Mouse (Mus musculus) adipocyte (in vitro differentiated cells): ENCODE measurements around the gene Apbb2.

Experiments
- DNase-seq: peaks from one replicate; pipeline ENCODE4 v3.0.0-alpha.2; 2016; ENCODE audit warnings: low spot score

Apbb2 gene

GRCm38 (mm10) chr5:66475824-66476223, 142.8 kb downstream of the Apbb2 start:
- no peak for DNase-seq

DNA sequence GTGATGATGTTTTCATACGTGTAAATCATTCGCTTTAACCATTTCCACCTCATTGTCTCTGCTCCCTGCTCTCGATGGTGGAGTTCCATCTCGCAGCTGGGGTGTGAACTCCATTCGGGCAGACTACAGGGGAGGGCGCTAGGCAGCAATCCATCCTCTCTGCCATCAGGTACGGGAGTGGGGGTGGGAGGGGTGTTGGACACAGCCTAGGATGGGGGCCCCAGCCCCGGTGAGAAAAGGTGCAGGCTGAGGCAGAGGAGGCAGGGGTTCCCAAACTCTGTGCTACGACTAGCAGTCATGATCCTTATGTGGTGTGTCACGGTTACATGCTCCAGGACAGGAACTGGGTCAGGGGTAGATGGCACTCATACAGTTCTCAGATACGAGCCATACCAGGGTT, 144.4 kb downstream of the Apbb2 start:
- DNase-seq = no peak

DNA sequence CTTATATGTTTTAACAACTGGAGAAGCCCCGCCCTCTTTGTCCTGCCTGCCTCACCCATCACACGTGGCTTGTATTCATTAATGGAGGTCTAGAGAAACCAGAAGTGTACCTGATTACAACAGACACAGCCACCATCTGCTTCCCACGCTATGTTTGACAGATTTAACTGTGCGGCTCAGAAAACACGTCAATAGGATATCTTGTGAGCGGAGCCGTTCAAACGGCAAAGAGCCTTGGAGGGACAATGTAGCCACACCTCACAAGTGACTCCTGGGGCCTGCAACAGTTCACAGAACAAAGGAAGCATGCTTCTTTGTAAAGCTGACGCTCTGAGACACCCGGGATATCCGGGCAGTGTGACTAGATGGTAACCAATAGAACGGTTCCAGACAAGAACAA, 145.0 kb downstream of the Apbb2 start:
- DNase-seq = no peak

- no peak for DNase-seq
Observed at GRCm38 (mm10) chr5:66470837-66471236, 147.7 kb downstream of the Apbb2 start.

DNA sequence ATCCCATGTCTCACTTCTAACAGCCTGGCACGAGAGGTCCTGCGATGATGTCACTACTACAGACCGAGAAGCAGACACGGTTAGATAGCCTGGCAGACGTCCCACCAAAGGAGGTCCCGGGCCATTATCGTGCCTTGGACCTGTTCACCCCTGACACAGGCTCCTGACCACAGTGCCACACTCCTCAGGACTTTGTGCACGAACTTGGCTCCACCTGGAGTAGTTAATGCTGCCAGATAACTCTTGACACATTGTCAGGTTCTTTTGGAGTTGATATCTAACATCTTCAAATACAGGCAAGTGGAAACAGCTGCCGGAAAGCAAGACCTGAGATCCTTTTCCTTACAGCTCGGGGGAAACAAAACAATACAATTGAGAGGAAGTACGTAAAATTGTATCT, 148.9 kb downstream of the Apbb2 start:
- DNase-seq = no peak

- no peak for DNase-seq
Observed at GRCm38 (mm10) chr5:66468331-66469001, 150.1 kb downstream of the Apbb2 start.

DNA sequence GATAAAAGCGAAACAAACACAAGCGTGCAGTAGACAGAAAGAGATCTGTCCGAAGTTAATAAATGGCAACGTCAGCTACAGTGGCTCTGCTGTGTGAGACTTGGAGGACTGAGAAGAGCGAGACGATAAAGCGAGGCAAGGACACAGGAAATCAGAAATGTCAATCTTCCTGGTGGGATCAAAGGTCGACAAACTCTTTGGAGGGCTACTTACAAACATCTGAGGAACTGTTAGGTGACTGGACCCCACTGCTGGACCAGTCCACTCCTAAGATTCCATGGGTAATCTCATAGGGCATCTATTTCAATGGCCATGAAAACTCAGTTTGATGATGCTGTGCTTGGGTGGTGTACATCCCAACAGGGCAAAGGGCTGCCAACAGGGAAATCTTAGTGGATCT, 155.9 kb downstream of the Apbb2 start:
- DNase-seq = no peak

- DNase-seq = no peak
Observed at GRCm38 (mm10) chr5:66458851-66459250, 159.7 kb downstream of the Apbb2 start.

DNA sequence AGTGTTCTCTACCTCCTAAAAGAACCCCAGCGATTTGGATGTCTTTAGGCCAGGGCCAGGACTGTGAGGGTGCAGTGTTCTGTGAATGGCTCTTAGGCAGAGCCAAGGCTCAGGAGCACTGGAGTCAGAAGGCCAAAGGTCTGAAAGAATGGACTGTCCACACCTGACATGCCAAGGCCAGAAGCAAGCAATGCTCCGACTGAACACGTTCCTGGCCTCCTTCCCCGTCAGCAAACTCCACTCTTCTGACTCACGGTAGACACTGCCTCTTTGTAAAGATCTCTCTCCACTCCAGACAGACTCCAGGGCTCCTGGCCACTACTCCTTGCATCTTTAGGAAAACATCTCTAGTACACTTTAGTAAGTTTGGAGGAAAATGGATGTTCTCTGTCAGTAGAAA, 163.3 kb downstream of the Apbb2 start:
- no peak for DNase-seq

GRCm38 (mm10) chr5:66454826-66455225, 163.8 kb downstream of the Apbb2 start:
- no peak for DNase-seq

GRCm38 (mm10) chr5:66453106-66453505, 165.5 kb downstream of the Apbb2 start:
- DNase-seq = no peak

DNA sequence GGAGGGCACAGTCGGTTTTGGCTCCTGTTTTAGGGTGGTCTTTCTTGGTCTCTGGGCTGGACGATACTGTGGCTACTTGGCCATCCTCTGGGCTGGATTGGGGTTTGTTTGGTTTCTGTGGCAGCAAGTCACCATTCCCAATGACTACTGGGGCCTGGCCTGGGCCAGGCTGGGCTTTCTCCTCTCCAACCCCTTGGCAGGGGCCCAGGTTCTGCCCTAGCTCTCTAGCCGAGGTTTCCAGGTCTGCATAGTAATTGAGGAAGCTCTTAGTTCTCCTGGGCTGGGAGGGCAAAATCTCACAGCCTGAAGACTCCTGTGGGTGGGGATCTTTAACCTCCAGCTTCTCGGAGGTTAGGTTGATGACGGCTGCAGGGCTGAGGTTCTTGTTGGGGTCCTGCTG, 167.0 kb downstream of the Apbb2 start:
- DNase-seq = no peak

- no peak for DNase-seq
Observed at GRCm38 (mm10) chr5:66445497-66445896, 173.1 kb downstream of the Apbb2 start.

- no peak for DNase-seq
Observed at GRCm38 (mm10) chr5:66442260-66442659, 176.3 kb downstream of the Apbb2 start.

DNA sequence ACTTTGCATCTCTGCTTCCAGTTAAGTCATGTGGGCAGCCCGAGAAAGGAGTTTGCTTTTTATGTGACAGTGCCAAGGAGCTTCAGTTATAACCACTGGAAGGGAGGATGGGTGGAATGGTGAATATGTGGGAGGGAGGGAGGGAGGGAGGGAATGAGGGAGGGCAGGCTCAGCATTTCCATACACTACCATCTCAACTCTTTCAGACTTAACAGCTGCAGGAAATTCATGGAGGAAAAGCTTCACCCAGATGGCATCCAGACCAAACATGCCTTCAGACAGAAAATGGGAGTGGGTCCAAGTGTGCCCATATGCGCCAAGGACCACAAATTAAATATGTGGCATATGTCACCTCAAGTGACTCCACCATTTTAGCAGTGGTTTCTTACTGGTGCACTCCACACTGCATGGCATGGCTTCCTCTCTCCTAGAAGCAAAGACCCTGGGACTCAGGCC, 181.8 kb downstream of the Apbb2 start:
- peak; percentile 9 for DNase-seq

DNA sequence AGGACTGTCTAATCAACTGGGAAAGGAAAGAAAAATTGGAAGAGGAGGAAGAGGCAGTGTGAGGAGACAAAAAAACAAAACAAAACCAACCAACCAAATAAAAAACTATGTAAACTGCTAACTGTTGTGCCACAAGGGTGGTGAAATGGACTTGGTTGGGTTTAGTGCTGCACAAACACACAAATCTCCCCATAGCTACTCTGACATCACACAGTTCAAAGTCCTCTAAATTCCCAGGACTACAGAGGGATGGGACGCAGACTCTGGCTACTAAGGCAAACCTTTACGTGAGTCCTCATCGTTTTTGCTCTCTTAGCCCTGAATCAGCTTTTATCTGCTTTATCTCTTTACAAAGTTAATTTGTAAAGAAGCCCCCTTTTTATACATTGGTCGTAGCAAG, 183.4 kb downstream of the Apbb2 start:
- DNase-seq = no peak

GRCm38 (mm10) chr5:66429076-66429475, 189.5 kb downstream of the Apbb2 start:
- DNase-seq = no peak

DNA sequence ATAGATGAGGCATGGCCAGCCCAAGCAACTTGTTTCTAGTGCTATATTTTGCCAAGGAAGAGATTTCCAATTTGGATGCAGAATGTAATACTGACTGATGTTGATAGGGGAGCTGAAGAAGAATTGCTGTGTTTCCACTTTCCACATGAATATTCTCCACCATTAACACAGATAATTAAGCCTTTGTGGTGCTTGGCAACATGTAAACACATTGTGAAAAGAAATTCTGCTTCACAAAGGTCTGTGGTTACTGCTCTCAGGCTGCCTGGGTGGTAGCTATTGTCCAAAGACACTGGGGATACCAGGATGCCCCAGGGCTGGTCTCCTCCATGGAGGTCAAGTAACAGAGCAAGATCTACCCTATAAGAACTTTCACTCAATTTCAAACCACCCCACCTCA, 190.5 kb downstream of the Apbb2 start:
- DNase-seq = no peak

DNA sequence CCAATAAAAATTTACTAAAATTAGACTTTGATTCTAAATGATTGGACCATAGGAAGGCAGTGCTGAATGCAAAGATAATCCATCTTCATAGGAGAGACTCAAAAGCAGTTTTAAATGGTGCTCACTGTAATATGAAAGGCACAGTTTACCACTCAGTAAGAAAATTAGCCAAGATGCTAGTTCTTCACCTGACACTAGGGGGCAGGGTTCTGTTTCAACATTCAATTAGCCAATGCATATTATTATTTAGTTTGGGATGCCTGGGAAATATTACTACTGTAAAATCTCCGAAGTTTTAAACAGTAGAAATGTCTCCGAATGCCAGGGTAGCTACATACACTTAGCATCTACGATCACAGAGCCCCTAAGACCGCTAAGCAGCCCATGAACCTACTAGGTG, 194.7 kb downstream of the Apbb2 start:
- DNase-seq = peak; percentile 60

- DNase-seq = peak; percentile 5
Observed at GRCm38 (mm10) chr5:66423466-66423865, 195.1 kb downstream of the Apbb2 start.

DNA sequence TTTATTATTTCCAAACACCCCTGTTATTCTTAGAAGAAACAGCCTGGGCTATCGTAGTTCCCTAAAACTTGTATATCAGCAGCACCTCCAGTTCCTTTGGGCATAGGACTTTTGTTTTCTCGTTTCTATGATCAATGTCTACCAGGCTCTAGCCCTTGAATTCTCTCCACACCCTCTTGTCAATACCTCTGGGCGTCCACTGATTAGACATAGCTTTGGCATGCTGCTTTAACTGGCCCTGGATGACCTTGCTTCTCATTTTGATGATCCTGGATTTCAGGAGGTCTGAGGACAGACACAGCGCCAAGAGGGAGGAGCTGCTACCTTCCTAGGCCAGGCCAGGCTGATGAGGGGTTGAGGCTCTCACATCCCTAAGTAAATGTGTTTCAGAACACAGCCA, 196.6 kb downstream of the Apbb2 start:
- DNase-seq = no peak

- DNase-seq = no peak
Observed at GRCm38 (mm10) chr5:66421230-66421629, 197.4 kb downstream of the Apbb2 start.

GRCm38 (mm10) chr5:66420011-66420410, 198.6 kb downstream of the Apbb2 start:
- DNase-seq = peak; percentile 5

DNA sequence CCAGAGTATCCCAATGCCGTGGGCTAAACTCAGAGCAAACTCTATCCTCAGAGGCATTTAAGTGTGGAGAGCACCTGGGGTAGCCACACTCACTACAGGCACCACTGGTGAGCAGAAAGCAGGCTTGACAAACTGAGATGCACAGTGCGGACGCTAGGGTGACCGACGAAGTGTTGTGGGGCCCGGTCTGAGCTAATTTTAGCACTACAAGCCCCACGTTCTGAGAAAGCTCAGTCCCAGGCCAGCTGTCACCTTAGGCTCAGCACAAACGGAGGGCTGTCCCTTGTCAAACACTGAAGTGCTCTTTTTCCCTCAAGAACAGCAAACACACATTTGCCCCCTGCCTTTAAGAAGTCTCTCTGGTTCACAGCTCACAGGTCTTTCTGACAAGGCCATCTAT, 201.3 kb downstream of the Apbb2 start:
- no peak for DNase-seq
